In the genomic region with DNA sequence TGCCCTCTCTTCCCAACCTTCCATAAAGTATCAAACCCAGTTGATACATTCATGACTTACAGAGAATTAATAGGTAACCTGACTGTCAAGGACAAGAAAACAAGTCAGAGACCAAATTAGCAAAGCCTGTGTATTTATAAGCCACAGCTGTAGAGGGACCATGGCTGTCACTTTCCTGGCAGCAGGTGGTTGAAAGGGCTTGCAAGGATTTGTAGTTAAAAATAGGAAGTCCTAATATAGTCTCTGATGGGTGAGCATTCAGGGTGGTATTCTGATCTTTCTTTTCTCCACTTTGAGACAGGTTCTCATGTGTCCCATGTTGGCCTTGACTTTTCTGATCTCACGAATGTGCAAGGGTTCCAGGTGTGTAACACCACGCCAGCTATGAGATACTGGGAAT, we compare ENCODE assay signal across 16 mouse cellular contexts.
A peak's percentile ranks its signal among the peaks of the same experiment; 100 is the strongest.
DNase-seq lines count a peak whose midpoint lies in the region.
"Had no signal": no experiment of that assay in that cellular context is flagged by ENCODE, and none has a peak within 500 bp of the region (broad histone marks: within the 10 kb centered on the region; RNA-seq: fewer than 3 reads in every experiment).

No protein-coding gene starts in this region.

- peak; percentile 17 for DNase-seq in gastrocnemius, adult 18-20 months (ENCODE audit: low spot score)
- no peak for DNase-seq in gastrocnemius, postnatal 10 days
- peak; percentile 33 to 57 for DNase-seq in heart, adult 18-20 months
- DNase-seq in heart, postnatal 14 days = no peak
- peak; percentile 27 to 42 for DNase-seq in heart, adult 9 months (ENCODE audit: low spot score in 2 of 2)
- DNase-seq in heart, postnatal 4 days = no peak
- peak; percentile 32 for DNase-seq in skeletal muscle tissue, adult 2 months (ENCODE audit: low read depth, low spot score)
- DNase-seq: adrenal gland, adult 8-10 months; adrenal gland, postnatal 25 days; cerebellum, adult 11-12 months; cerebellum, adult 8-10 months; cerebellum, postnatal 10 days; cerebellum, postnatal 36 days; embryo, embryonic 11 days; gastrocnemius, postnatal 36 days; kidney, adult 18-20 months had no signal

- intact Hi-C loops in heart, postnatal 14 days (cut with DNase I) = no loop called here

Comparison
In these comparisons a context has a peak if more than half of its experiments do, and no peak if none do; other contexts are left out.
1. DNase-seq: peak in gastrocnemius, adult 18-20 months (single experiment), heart, adult 18-20 months (2 of 2), heart, adult 9 months (2 of 2) and skeletal muscle tissue, adult 2 months (single experiment); none in gastrocnemius, postnatal 10 days (single experiment), heart, postnatal 14 days (0 of 2) and heart, postnatal 4 days (single experiment).